Mouse (Mus musculus) lung, embryonic 14.5 days (tissue): ENCODE data around the gene Shld1. TPM values are rescaled to one million over a fixed set of nuclear protein-coding genes. Genes with fewer than 3 reads are reported as not detected.

Experiments used
- ATAC-seq: fragments of 200-750 bp; cut with Nextera tagmentation; 2 replicates; pipeline ENCODE4 v1.8.0; 2017; ENCODE audit warnings: mild to moderate bottlenecking, moderate TSS enrichment, moderate library complexity; ENCODE audit not compliant: insufficient read depth
- DNase-seq: peaks from one replicate; pipeline ENCODE4 v3.0.0-alpha.2; 2015
- H3K27ac ChIP-seq: fragments of 300-500 bp; sonication (generic); 2 replicates; pipeline ENCODE4 v1.5.1; 2014; ENCODE audit warnings: low read depth, mild to moderate bottlenecking, moderate library complexity
- H3K27me3 ChIP-seq: fragments of 300-500 bp; sonication (generic); 2 replicates; pipeline ENCODE4 v1.6.1; 2014; ENCODE audit warnings: low read length, control low read depth; ENCODE audit not compliant: insufficient read depth
- H3K36me3 ChIP-seq: fragments of 300-500 bp; sonication (generic); 2 replicates; pipeline ENCODE4 v1.6.1; 2014; ENCODE audit warnings: control low read depth; ENCODE audit not compliant: insufficient read depth
- H3K4me1 ChIP-seq: fragments of 300-500 bp; sonication (generic); 2 replicates; pipeline ENCODE4 v1.6.1; 2014; ENCODE audit warnings: antibody characterized with exemption, control low read depth; ENCODE audit not compliant: insufficient read depth
- H3K4me2 ChIP-seq: fragments of 300-500 bp; sonication (generic); 2 replicates; pipeline ENCODE4 v1.6.1; 2014; ENCODE audit warnings: mild to moderate bottlenecking
- H3K4me3 ChIP-seq: fragments of 300-500 bp; sonication (generic); 2 replicates; pipeline ENCODE4 v1.5.1; 2014; ENCODE audit warnings: low read depth, low read length
- H3K9ac ChIP-seq: fragments of 300-500 bp; sonication (generic); 2 replicates; pipeline ENCODE4 v1.6.1; 2014
- H3K9me3 ChIP-seq: fragments of 300-500 bp; sonication (generic); 2 replicates; pipeline ENCODE4 v1.6.1; 2016; ENCODE audit warnings: low read depth, low read length, control low read depth
- CTCF ChIP-seq: IDR thresholded peaks from 2 replicates; pipeline ENCODE4 v1.5.1; 2016; ENCODE audit warnings: antibody characterized with exemption, low read depth
- WGBS: fragments of 180-500 bp; shearing (Covaris S2); extraction: QIAGEN DNeasy Blood & Tissue Kit; methylation state at CpG from one replicate; pipeline ENCODE4 v1.1.7; 2014; 5-methylcytosine and 5-hydroxymethylcytosine counted together
- polyA plus RNA-seq: library from polyadenylated mRNA; unstranded; fragments of >200 nt; fragmentation: Nextera tagmentation; extraction: Ambion mirVana; gene quantifications from 2 replicates; pipeline ENCODE4 v1.2.1, GENCODE M21; 2014

Shld1 gene
- polyA plus RNA-seq, 1 experiment from 2014 or later: 12.7 TPM

DNA sequence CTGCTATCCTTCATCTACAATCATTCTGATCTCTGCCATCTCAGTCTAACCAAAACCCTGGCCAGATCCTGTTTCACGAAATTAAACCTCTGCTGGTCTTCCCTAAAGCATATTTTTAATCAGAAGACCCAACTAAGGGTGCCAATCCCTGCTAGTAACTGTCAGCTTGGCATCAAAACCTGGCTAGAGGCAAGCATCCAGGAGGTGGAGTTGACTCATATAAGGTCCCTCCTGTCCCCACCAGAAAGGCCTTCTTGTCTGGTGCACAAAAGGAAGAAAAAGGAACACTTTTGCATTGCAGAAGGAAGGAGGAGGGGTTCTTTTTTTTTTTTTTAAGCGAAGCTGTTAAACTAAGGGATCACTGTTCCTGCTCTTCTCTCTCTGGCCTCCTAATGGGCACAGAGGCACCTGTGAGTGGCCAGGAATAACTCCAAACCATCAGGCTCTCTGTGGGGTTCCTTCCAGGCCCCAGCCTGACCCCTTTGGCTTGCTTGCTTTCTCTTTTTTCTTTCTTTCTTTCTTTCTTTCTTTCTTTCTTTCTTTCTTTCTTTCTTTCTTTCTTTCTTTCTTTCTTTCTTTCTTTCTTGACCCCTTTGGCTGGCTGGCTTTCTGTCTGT lies 52.2 kb downstream of the Shld1 start:
- TF ChIP-seq CTCF: no peak
- ATAC-seq: no peak
- Histone ChIP-seq H3K4me3 (no peak overlapping the region), H3K27me3 (no peaks in the 10 kb centered on the region), H3K36me3 (no peaks in the 10 kb centered on the region), H3K9me3 (no peaks in the 10 kb centered on the region), H3K27ac (no peak overlapping the region), H3K9ac (no peak overlapping the region), H3K4me2 (no peak overlapping the region), H3K4me1 (no peaks in the 10 kb centered on the region)
- DNase-seq: no peak
- 63% methylated on average over 2 of the region's 2 CpGs for whole genome bisulfite sequencing

- 65% methylated on average over 8 of the region's 8 CpGs for WGBS
- no peak overlapping the region for H3K27ac ChIP-seq
- no peak for TF ChIP-seq CTCF
- no peak for ATAC-seq
- H3K27me3 ChIP-seq: no peaks in the 10 kb centered on the region
- no peak overlapping the region for H3K4me2 ChIP-seq
- H3K9me3 ChIP-seq: no peaks in the 10 kb centered on the region
- no peak overlapping the region for H3K4me3 ChIP-seq
- H3K9ac ChIP-seq: no peak overlapping the region
- H3K4me1 ChIP-seq: no peaks in the 10 kb centered on the region
- DNase-seq: no peak
- no peaks in the 10 kb centered on the region for H3K36me3 ChIP-seq
Measured at GRCm38 (mm10) chr2:132741862-132742347, 55.2 kb downstream of the Shld1 start.

GRCm38 (mm10) chr2:132744866-132745265 lies 58.1 kb downstream of the Shld1 start:
- WGBS: 92% methylated on average over 5 of the region's 5 CpGs
- no peaks in the 10 kb centered on the region for H3K36me3 ChIP-seq
- no peak overlapping the region for H3K4me3 ChIP-seq
- H3K27ac ChIP-seq: no peak overlapping the region
- TF ChIP-seq CTCF: no peak
- ATAC-seq (no peak), DNase-seq (no peak)
- H3K27me3 ChIP-seq: no peaks in the 10 kb centered on the region
- H3K9me3 ChIP-seq: no peaks in the 10 kb centered on the region
- no peak overlapping the region for H3K4me2 ChIP-seq
- no peaks in the 10 kb centered on the region for H3K4me1 ChIP-seq
- H3K9ac ChIP-seq: no peak overlapping the region

GRCm38 (mm10) chr2:132746108-132746507 lies 59.4 kb downstream of the Shld1 start:
- no peak overlapping the region for H3K4me3 ChIP-seq
- DNase-seq (no peak), ATAC-seq (no peak)
- no peaks in the 10 kb centered on the region for H3K36me3 ChIP-seq
- no peaks in the 10 kb centered on the region for H3K4me1 ChIP-seq
- H3K27ac ChIP-seq: no peak overlapping the region
- no peaks in the 10 kb centered on the region for H3K27me3 ChIP-seq
- 78% methylated on average over 3 of the region's 3 CpGs for WGBS
- H3K9ac ChIP-seq: no peak overlapping the region
- H3K4me2 ChIP-seq: no peak overlapping the region
- H3K9me3 ChIP-seq: no peaks in the 10 kb centered on the region
- no peak for TF ChIP-seq CTCF

GRCm38 (mm10) chr2:132750726-132751125 lies 64.0 kb downstream of the Shld1 start:
- Histone ChIP-seq H3K9me3 (no peaks in the 10 kb centered on the region), H3K36me3 (no peaks in the 10 kb centered on the region), H3K27ac (no peak overlapping the region), H3K9ac (no peak overlapping the region), H3K4me3 (no peak overlapping the region), H3K4me2 (no peak overlapping the region), H3K4me1 (no peaks in the 10 kb centered on the region), H3K27me3 (no peaks in the 10 kb centered on the region)
- TF ChIP-seq CTCF: no peak
- ATAC-seq (no peak), DNase-seq (no peak)

DNA sequence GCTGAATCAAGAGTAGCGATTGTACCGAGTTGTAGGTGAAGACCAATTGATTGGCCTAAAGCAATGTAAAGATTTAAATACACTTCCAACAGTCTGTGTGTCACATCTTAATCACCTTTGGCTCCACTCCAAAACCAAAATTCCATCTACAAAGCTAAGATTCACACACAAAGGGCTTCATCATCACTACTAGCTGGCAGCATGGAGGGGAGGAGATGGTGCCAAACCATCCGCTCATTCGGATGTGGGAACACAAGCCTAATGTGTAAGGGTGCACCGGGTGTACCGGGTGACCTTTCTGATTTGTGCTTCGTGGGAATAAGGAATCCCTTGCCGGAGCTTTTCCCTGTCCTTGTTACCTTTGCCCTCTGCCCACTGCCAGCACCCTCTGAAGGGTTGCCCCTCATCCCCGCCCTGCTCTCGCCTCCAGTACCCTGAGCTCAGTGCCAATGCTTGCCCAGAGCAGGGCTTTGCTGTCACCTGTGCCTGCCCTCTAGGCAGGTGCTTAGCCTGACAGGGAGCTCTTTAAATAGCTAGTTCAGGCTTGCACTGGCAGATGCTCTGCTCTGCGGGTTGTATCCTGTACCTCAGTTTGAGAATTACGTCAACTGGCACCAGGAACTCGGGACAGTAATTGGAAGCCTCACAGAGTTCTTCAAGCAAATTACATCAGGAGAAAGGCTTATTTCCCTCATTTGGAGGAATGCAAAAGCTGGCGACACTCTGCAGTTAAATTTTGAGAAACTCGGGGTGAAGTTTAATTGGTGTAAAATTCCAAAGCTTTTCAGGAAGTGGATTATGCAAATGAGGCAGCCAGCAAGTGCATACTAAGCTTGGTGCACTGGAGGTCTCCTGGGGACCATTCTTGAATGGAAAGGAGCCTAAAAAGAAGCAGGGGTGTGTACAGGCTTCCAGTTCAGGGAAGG lies 64.7 kb downstream of the Shld1 start:
- no peaks in the 10 kb centered on the region for H3K4me1 ChIP-seq
- no peak for TF ChIP-seq CTCF
- no peak overlapping the region for H3K4me2 ChIP-seq
- H3K4me3 ChIP-seq: no peak overlapping the region
- no peak for DNase-seq
- H3K27ac ChIP-seq: no peak overlapping the region
- no peaks in the 10 kb centered on the region for H3K9me3 ChIP-seq
- H3K9ac ChIP-seq: no peak overlapping the region
- no peaks in the 10 kb centered on the region for H3K27me3 ChIP-seq
- 72% methylated on average over 15 of the region's 15 CpGs for WGBS
- no peaks in the 10 kb centered on the region for H3K36me3 ChIP-seq
- no peak for ATAC-seq

DNA sequence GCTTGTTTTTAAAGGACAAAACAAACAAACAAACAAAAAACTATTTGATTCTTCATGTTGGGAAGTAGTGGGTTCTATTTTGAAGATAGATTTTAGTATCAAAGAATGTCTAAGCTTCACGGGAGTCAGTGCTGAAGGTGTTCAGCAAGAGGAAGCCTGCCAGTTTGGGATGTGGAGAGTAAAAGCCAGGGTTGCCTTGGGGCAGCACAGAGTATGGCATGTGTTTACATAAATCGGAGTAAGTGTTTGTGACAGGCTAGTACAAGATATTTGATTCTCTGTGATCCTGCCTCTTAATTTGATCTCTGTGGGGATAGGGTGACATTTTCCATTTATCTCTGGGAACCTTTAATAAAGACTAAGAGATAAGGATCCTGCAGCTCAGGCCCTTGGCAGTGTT lies 65.7 kb downstream of the Shld1 start:
- Histone ChIP-seq H3K36me3 (no peaks in the 10 kb centered on the region), H3K27me3 (no peaks in the 10 kb centered on the region), H3K4me2 (no peak overlapping the region), H3K9me3 (no peaks in the 10 kb centered on the region), H3K4me1 (no peaks in the 10 kb centered on the region), H3K27ac (no peak overlapping the region), H3K4me3 (no peak overlapping the region), H3K9ac (no peak overlapping the region)
- ATAC-seq (no peak), DNase-seq (no peak)
- WGBS: 35% methylated on average over 2 of the region's 2 CpGs
- TF ChIP-seq CTCF: no peak
